Mouse (Mus musculus) adrenal gland, postnatal 25 days (tissue): ENCODE measurements around the gene Tgfbr3. TPM values are rescaled to one million over a fixed set of nuclear protein-coding genes. Genes with fewer than 3 reads are reported as not detected.

Experiments
- DNase-seq: peaks from one replicate; pipeline ENCODE4 v3.0.0; 2021; ENCODE audit warnings: mixed read lengths
- total RNA-seq: library from RNA; stranded (reverse); gene quantifications from 2 replicates; pipeline ENCODE4 v1.2.3, GENCODE M21; 2021

Gene Tgfbr3
- total RNA-seq, 1 experiment from 2014 or later: 326 TPM

- no peak for DNase-seq
Measured at GRCm38 (mm10) chr5:107110089-107110879, 179.1 kb downstream of the Tgfbr3 start.

DNA sequence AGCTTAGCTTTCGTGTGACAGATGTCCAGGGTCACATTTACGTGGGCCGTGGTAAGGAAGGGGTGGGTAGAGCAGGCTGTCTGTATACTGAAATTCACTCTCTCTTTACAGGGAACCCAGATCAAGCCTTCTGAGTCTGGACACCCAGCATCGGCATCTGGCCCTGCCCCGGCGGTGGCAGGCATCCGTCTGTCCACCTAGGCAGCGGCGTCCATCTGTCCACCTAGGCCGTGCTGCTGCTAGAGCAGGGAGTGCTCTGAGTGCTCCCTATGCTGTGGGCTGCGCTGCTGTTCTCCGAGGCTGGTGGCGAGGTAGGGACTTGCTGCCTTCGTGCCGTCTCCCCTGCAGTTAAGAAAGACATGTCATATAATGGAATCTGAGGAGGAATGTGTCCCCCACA lies 180.0 kb downstream of the Tgfbr3 start:
- no peak for DNase-seq

DNA sequence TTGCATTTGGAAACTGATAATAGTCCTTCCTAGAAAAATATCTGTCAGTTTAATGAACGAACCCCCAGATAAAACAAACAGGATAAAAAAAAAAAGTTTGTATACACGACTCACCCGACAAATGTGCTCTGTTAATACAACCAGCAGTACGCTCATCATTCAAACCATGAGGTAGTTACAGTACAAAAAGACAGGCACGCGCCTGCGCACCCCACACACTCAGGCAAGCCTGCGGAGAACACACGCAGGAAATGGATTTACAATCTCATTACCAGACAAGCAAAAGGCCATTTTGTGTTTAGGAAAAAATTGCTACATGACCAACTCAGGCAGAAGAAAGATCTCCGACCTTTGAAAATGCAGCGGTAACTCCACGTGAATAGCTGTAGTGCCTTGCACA lies 182.6 kb downstream of the Tgfbr3 start:
- DNase-seq: no peak

- no peak for DNase-seq
Measured at GRCm38 (mm10) chr5:107106139-107106538, 183.3 kb downstream of the Tgfbr3 start.

DNA sequence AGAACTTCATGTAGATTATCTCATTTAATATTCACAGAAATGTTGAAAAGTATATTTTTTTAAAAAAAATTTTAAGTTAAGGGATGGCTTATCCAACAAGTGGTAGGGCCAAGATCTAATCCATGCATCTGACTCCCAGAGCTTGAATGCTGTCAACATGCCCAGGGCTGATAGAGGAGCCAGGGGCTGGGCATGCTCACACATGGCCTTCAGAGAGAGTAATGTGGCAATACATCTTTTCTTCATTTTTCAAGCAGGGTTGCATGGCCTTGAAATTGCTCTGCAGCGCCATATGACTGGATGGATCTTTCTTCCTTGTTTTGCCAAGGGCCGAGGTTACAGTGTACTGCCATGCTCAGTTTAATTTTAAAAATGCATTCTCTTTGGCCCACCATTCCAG lies 185.8 kb downstream of the Tgfbr3 start:
- peak; percentile 62 for DNase-seq

DNA sequence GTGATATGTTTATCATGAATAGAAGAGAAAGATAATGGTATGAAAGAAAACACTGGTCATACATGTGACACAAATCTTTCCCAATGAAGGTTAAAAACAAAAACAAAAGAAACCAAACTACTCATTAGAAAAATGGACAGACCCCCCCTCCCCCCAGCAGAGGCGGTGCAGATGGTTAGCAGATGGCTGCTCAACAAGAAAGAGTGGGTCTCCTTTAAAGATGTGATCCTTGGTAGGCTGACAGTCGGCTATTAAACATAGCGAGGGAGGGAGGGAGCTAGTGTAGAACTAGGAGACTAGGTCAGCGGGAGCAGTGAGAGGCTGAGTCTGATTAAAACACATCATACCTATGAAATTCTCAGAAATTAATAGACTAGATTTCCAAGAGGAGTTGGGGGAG lies 186.5 kb downstream of the Tgfbr3 start:
- DNase-seq: no peak

DNA sequence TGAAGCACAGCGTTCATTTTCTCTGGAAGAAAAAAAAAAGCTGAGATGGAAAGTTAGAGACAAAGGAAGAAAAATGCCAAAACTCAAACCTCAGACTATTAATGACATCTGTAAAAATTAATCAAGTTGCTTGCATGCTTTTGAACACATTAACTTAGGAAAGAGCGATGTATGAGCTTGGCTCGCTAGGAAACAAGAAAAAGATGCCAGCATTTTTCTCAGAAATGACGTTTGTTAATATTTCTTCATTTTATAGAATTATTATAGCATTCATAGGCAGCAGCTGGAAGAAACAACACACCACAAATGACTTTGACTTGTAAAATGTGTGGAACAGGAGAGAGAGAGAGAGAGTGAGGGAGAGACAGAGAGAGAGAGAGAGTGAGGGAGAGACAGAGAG lies 187.7 kb downstream of the Tgfbr3 start:
- no peak for DNase-seq

DNA sequence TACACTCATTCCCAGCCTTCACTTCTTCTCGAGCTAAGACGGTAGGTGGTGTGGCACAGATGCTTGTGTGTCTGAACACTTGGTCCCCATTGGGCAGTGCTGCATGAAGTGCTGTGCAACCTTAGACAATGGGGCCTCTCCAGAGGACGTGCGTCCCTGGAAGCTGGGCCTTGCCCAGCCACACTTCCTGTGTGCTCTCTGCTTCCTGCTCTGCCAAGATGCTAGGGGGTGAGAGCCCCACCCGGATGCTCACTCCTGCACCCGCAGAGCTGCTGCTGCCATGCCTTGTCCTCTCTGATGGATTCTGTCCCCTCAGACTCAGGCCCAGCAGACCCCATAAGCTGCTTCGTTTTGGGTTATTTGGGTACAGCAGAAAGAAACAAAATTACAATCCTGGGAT lies 188.3 kb downstream of the Tgfbr3 start:
- DNase-seq: no peak

GRCm38 (mm10) chr5:107099634-107100033 lies 189.8 kb downstream of the Tgfbr3 start:
- DNase-seq: no peak

DNA sequence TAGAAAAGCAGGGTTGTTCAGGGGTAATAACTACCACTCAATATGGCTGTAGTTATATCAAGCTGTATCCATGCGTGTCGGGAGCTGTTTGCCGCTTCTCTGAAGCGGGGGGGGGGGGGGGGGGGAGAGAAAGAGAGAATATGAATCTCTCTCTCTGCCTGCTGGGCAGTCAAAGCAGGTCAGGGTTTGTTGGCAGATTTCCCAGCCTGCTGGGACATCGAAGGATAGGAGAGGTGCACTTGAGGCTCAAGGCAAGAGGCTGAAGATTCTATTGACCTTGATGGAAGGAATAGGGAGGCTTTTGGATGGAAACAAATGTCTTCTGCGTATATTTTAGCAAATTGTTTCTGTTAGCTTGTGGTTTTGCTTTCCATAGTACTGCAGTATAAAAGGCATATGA lies 190.4 kb downstream of the Tgfbr3 start:
- peak; percentile 67 for DNase-seq

- no peak for DNase-seq
Measured at GRCm38 (mm10) chr5:107098007-107098406, 191.4 kb downstream of the Tgfbr3 start.

- DNase-seq: no peak
Measured at GRCm38 (mm10) chr5:107097314-107097713, 192.1 kb downstream of the Tgfbr3 start.

GRCm38 (mm10) chr5:107094233-107094632 lies 195.2 kb downstream of the Tgfbr3 start:
- no peak for DNase-seq

- no peak for DNase-seq
Measured at GRCm38 (mm10) chr5:107093253-107093652, 196.2 kb downstream of the Tgfbr3 start.

- DNase-seq: no peak
Measured at GRCm38 (mm10) chr5:107092137-107092536, 197.3 kb downstream of the Tgfbr3 start.

GRCm38 (mm10) chr5:107089966-107090365 lies 199.5 kb downstream of the Tgfbr3 start:
- no peak for DNase-seq

DNA sequence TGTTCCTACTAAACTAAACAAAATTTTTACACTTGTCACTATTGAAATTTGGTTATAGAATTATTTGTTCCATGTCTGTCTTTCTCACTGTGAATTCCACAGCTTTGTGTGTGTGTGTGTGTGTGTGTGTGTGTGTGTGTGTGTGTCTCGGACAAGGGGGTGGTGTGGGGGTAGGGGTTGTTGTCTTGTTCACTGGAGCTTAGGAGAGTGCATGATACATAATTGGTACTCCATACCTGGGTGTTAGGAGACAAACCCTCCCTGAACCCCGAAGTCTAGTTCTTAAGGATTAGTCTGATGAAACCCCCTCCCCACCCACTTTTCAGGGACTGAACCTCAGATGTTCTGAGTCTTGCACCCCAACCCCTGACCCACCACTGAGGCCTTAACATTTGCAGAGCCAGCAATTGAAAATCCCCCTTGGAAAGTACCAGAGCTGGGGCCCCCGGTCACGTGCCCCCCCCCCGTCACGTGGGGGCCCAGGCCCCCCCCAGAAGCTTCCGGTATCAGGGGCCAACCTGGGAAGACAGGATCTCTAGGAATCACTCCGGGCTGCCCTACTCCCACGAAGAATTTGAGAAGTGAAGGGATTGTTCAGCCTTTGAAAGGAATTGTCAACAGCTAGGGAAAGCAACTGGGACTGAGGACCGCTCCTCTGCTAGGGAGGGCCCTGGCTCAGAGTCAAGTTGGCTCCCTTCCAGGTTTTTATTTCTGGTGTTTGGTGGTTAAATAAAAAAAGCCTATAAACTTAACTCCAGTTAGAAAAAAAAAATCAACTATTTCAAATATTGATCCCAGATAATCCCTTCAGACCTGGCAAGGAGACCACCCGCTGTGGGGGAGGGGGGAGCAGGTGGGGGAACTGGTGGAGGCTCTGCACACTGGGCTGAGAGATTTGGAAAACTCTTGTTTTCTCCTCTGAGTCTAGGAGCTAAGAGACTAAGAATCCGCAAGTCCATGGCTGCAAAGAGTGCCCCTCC lies 201.3 kb downstream of the Tgfbr3 start:
- DNase-seq: peak; percentile 75

DNA sequence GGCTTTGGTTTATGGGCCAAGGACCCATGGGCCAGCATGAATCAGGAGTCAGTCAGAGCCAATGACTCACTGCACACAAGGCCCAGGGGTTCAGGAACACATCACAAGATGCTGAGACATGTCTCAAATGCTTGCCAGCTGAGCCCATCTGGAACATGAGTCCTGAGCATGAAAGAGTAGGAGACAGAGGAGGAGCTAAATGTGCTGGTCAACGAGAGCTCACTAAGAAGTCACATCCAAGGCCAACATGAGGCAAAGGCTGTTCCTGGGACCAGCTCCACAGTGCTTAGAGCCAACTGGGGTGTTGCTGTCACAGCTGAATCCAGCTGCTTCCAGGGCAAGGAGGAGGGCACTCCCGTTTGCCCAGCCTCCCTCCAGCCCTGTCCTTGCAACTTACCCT lies 202.1 kb downstream of the Tgfbr3 start:
- DNase-seq: peak; percentile 67

GRCm38 (mm10) chr5:107086166-107086565 lies 203.3 kb downstream of the Tgfbr3 start:
- no peak for DNase-seq

GRCm38 (mm10) chr5:107084431-107084830 lies 205.0 kb downstream of the Tgfbr3 start:
- DNase-seq: no peak

DNA sequence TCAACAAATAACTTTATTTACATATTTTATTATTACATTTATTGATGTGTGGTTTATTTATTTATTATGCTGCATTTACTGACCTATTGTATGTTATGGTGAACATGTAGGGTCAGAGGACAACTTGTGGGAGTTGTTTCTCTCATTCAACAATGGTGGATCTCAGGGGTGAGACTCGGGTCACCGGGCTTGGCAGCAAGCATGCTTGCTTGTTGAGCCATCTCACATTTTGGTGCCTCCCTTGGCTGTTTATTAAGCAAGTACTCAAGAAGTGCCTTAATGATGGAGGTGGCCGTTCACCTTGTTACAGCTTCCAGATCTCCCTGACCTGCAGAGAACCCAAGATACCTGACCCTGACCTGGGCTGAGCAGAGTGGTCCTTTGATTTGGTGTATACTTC lies 207.4 kb downstream of the Tgfbr3 start:
- no peak for DNase-seq

- no peak for DNase-seq
Measured at GRCm38 (mm10) chr5:107080986-107081624, 208.3 kb downstream of the Tgfbr3 start.

DNA sequence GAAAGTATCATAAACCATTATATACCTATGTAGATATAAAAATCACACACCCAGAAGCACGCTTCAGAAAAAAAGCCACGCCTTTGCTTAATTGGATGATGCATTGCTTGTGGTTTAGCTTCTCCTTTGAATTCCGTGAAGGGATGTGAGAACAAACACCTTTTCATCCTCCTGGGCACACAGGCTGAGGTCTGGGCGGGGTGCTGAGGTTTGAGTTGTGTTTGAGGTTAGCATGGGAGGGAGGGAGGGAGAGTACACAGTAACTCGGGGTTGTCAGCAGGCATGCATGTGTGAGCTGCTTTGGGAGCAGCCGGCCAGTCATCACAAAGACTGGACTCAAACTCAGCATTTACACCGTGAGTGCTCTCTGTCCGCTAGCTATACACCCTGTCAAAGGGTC lies 209.5 kb downstream of the Tgfbr3 start:
- no peak for DNase-seq
